Mouse (Mus musculus): ENCODE results near the gene Fen1.

Fen1 gene

DNA sequence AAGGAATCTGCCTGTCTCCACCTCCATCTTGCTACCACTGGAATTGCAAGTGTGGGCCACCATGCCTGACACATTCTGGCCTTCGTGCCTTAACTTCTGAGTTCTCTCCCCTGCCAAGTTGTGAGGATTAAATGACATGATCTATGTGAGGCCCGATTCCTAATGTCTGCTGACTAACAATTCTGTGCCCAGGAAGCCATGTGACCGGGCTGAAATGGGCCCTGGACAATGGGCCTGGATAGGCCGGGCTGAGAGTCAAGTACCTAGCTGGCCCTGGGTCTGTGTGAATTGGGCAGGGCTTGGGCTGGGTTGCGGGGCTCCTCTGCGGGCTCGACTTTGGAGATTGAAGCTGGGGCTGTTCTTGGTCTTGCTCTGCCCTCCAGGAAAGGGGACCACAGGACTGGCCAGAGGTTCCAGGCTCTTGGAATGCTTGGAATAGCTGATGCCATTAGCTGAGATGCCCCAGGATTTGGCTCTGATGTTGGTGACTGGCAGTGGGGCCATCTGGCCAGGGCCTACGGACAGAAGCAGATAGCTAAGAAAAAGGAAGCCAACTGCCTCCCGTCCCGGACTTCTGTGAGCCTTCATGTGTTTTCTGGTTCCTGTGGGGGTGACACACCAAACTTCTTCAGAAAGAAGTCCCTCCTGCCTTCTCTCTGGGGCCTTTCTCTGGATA lies 10.0 kb upstream of the Fen1 start:
- no peak for DNase-seq

DNA sequence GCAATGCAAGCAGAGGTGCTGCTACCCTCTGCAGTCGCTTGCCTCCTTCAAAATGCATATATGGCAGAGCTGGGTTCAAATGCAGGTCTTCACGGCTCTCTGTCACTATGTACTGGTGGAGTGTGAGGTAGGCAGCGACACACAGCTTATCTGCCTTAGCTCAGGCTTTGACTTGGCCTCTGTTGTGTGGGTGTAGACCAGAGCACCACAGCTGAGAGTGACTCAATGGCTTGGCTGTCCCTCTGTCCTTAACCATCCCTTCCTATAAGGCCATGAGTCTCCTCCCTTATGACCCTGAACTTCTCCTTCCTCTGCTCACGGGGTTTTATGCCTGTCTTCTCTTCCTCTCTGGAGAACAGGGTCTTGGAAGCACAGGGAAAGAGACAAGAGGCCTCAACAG lies 6.9 kb upstream of the Fen1 start:
- DNase-seq: no peak

GRCm38 (mm10) chr19:10208851-10209250 lies 4.9 kb upstream of the Fen1 start:
- no peak for DNase-seq

DNA sequence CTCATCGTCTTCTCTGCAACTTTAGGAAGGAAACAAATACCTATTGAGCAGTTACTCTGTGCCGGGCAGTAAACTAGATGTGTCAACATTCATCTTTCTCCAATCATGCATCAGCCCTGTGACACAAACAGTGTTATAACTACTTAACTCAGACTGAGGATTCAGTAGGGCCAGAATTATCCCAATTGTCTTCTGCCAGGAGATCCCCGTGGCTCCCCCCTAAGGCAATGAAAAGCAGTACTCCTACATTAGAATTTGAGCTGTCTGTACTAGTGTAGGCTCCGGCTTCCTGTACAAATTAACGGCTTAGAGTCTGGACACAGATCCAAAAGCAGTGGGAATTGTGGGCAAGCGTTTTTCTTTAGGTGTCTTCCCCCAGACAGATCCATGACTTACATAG lies 1.1 kb upstream of the Fen1 start:
- DNase-seq: no peak

DNA sequence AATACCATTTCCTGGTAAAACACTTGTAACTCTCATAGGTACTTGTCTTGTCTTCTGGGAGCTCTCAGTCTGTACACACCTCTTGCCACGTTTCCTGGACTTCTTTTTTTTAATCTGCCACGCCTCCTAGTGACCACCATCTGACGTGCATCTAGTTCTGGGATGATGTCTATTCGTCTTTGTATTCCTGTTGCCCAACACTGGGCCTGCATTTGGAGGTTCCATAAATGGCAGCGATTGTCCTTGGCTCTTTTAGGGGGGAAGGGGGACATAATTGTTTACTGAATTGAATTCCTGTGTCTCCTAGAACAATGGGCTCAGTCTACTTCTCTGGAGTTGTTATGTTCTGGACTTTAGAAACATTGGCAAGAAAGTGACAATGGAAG lies 640 bp upstream of the Fen1 start:
- peak; percentile 71 for DNase-seq

DNA sequence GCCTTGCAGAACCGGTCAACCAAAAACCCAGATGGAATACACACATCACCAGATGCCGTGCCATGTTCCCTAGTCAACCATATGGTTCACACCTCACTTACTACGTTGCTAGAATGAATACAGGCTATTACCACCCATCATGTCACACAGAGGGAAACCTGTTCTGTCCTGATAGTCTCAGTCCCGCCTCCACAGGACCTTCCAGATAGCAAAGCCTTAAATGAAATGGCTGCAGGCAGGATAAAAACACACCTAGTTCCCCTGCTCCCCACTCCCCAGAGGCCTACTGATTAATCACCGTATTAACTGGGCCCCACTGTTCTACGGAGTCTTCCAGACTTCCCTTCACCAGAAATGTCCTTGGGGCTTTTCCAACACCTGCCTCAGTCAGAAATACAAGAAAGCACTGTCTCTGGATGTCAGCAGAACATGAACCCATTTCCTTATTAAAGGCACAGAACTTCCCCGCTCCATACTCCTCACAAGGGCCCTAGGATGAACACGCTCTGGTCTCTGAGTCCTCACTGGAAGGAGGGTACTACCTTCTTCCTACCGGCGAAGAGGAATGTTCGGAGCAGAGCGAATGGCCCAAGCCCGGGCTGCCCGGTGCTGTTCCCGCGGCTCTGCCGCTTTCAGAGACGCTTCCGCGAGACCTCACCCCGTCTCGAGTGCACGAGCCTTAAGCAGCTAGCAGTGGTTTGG lies 672 bp downstream of the Fen1 start:
- DNase-seq: no peak

DNA sequence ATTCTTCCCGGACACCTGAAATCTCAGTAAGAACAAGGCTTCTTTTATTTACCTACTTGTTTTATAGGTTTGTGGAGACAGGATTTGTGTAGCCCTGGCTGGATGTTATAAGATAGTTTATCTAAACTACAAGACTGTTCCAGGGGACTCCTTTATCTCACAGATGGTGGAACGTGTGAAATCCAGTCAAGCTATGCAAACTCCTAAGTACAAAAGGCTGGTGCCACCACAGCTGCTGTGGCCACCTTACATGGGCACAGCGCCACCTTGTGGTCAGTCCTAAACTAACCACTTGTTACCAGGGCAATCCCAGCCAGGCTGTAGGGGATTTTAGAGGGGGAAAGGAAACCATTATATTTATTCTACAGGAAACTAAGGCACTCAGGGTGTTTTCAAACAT lies 5.2 kb downstream of the Fen1 start:
- peak; percentile 84 for DNase-seq

- DNase-seq: no peak
Measured at GRCm38 (mm10) chr19:10198286-10198685, 5.7 kb downstream of the Fen1 start.

- no peak for DNase-seq
Measured at GRCm38 (mm10) chr19:10197130-10197529, 6.8 kb downstream of the Fen1 start.

GRCm38 (mm10) chr19:10195252-10195651 lies 8.7 kb downstream of the Fen1 start:
- peak; percentile 86 for DNase-seq

GRCm38 (mm10) chr19:10194337-10194736 lies 9.6 kb downstream of the Fen1 start:
- no peak for DNase-seq

DNA sequence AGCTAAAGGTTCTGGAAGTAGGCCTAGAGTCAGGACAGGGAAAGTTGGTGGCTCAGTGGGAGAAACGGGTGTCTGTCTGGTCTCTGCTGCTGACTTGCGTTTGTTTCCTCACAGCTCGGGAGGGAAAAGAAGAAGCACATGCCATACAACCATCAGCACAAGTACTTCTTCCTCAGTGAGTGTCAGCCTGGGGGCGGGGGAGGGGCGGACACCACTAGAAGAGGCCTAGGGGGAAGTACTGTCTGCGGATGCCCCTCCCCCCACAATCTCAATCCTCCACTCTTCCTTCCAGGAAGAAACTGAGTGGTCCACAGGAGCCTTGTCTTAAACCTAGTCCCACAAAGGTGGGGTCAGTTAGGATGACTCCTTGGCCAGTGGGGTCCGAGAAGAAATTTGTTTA lies 12.6 kb downstream of the Fen1 start:
- DNase-seq: no peak

GRCm38 (mm10) chr19:10190796-10191195 lies 13.2 kb downstream of the Fen1 start:
- peak; percentile 83 for DNase-seq

GRCm38 (mm10) chr19:10189940-10190339 lies 14.0 kb downstream of the Fen1 start:
- DNase-seq: no peak

GRCm38 (mm10) chr19:10189022-10189421 lies 14.9 kb downstream of the Fen1 start:
- DNase-seq: peak; percentile 52

DNA sequence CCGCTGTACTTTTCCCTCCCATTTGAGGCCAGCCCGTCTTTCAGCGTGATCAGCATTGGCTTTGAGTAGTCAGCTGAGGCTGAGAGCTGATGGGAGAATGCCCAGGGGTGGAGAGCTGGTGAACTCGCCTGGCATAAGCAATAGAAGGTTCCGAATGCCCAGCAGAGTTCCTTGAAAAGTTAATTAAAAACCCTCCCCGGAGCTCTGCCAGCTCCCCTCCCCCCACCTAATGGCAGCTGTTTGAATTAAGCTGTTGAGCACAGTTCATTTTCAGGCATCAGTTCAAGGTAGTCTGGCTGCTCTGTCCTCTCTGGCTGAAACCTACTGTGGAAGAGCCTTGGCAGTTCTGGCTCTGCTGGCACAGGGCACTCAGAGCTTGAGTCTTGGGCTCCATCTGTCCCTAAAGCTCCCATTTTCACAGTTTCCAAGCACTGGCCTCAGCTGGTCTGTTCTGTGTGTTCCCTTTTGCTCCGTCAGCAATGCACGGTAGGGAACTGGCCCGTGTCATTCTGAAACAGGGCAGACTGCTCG lies 15.6 kb downstream of the Fen1 start:
- DNase-seq: peak; percentile 95

DNA sequence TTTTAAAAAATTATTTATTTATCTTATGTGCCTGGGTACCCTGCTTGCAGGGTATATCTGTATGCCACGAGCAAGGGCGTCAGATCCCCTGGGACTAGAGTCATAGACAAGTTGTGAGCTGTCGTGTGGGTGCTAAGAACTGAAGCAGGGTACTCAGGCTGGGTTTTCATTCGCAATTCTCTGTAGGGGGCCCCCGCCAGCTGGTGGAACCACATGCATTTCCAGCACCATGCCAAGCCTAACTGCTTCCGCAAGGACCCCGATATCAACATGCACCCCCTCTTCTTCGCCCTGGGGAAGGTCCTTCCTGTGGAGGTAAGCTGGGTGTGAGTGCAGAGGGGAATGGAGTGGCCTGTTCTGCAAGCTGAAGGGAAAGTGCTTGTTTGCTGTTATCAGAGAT lies 17.4 kb downstream of the Fen1 start:
- no peak for DNase-seq

DNA sequence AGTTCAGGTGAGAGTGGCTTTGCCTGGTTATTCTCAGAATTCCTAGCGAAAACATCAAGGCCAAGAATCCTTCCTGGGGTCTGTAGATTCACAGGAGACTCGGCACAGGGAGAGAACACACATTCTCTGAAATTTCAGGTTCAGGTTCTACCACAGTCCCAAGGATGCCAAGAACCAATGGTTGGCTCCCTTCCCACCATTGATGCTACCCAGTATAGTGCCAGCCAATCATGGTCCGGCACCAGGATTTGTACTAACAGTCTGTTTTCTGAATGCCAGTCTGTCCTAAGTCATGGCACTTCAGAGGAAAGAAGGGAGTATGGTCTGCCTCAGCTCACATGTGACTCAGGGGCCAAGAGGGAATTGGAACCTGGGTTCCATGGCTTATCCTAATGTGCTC lies 18.1 kb downstream of the Fen1 start:
- DNase-seq: no peak

DNA sequence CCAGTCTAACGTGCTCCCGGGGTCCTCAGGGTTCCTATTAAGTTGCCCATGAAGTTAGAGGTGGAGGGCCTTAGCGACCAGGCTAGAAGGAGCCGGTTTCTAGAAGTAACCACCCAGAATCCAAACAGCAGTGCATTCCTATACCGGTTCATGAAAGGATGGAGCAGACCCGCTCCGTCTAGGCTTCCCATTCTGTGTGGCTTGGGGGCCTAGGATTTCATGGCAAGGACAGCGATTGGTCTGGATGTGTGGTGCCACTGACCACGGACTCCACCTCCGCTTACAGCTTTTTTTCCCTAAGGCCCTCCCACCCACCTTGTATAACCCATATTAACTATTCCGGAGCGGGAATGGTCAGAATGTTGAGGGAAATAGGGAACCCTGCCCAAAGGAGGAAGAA lies 19.9 kb downstream of the Fen1 start:
- DNase-seq: no peak

- DNase-seq: peak; percentile 74
Measured at GRCm38 (mm10) chr19:10183299-10183983, 20.5 kb downstream of the Fen1 start.

- peak; percentile 92 for DNase-seq
Measured at GRCm38 (mm10) chr19:10182670-10183298, 21.2 kb downstream of the Fen1 start, which contains the start of gene Fads1. TSS of gene Fads1 (plus strand) at chr19:10182888.

DNA sequence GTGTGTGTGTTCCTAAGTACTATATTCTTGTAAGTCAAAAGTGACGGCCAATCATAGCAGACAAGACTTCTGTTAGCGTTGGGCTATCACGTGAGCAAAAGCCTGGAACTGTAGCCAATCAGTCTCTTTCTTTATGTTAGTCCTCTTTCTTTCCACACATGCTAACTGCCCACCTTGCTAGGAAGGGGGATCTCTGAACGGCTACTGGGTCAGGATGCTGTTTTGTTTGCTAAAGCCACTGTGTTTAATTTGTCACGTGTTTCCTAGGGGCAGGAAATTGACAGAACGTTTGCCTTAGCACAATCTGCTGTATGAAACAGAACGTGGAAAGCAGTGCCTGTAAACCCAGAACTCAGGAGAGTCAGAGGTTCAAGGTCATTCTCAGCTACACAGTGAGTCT lies 21.8 kb downstream of the Fen1 start:
- DNase-seq: no peak

DNA sequence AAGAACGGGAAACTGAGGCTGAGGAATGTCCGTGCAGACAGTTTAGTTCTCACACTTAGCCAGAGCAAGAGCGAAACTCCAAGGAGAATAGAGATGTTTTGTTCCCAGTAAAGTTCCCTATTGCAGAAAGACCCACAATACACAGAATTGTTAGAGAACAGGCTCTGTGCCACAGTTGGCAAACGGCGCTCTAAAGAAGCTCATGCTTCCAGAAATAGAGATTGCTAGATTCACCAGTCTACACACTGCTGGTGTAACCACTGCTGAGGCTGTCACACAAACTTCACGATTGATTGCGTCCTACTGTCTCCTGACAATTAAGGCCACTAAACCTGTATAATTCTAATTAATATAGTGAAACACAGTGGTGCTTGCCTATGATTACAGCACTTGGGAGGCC lies 22.7 kb downstream of the Fen1 start:
- no peak for DNase-seq
